Comparison of ENCODE assay signal across 10 mouse cellular contexts in genomic region chr10:91685164-91686027, GRCm38 (mm10).
A peak's percentile ranks its signal among the peaks of the same experiment; 100 is the strongest.
DNase-seq lines count a peak whose midpoint lies in the region; ATAC-seq and TF ChIP-seq lines count a peak whose summit lies in the region.
"Had no signal": no experiment of that assay in that cellular context is flagged by ENCODE, and none has a peak within 500 bp of the region (broad histone marks: within the 10 kb centered on the region; RNA-seq: fewer than 3 reads in every experiment).

No protein-coding gene starts in this region.

- no peaks in the 10 kb centered on the region for H3K4me1 ChIP-seq in heart, embryonic 13.5 days
- H3K4me1 ChIP-seq in embryonic facial prominence, embryonic 15.5 days = peaks cover 11% of the 10 kb centered on the region
- H3K4me1 ChIP-seq in hindbrain, postnatal 0 days (ENCODE audit: insufficient read depth, low read length) = peaks cover 6% of the 10 kb centered on the region; the same call in 1 of the 2 replicates
- H3K4me1 ChIP-seq in midbrain, embryonic 16.5 days (ENCODE audit: control insufficient read depth, insufficient read depth, low read length) = peaks cover 17% of the 10 kb centered on the region
- no peaks in the 10 kb centered on the region for H3K4me1 ChIP-seq in lung, adult 2 months (ENCODE audit: control insufficient read depth, insufficient read depth, low read length)
- H3K4me1 ChIP-seq: lung, embryonic 15.5 days had no signal

- no peak for ATAC-seq in heart, embryonic 13.5 days (ENCODE audit: extremely low read depth, insufficient number of reproducible peaks, low FRiP score, low TSS enrichment)
- ATAC-seq in embryonic facial prominence, embryonic 15.5 days (ENCODE audit: insufficient number of reproducible peaks, low FRiP score, low TSS enrichment, low read depth) = peak; percentile 47; the same call in 1 of the 2 replicates
- peak; percentile 74; the same call in 1 of the 2 replicates for ATAC-seq in hindbrain, postnatal 0 days
- peak; percentile 94 for ATAC-seq in midbrain, embryonic 16.5 days
- ATAC-seq in megakaryocyte, adult 5-6 weeks (ENCODE audit: poor library complexity, severe bottlenecking) = no peak

- H3K36me3 ChIP-seq in heart, embryonic 13.5 days = no peaks in the 10 kb centered on the region
- no peaks in the 10 kb centered on the region for H3K36me3 ChIP-seq in embryonic facial prominence, embryonic 15.5 days
- H3K36me3 ChIP-seq in hindbrain, postnatal 0 days (ENCODE audit: insufficient read depth, low read length) = no peaks in the 10 kb centered on the region
- no peaks in the 10 kb centered on the region for H3K36me3 ChIP-seq in midbrain, embryonic 16.5 days (ENCODE audit: control insufficient read depth, insufficient read depth, low read length)
- H3K36me3 ChIP-seq: lung, embryonic 15.5 days had no signal

- TF ChIP-seq CTCF in hindbrain, postnatal 0 days (IDR thresholded peaks at IDR 0.05; ENCODE audit: low read depth) = peak; percentile 16; the same call in 1 of the 2 replicates
- no peak for TF ChIP-seq CTCF in lung, adult 2 months (IDR thresholded peaks at IDR 0.05; ENCODE audit: insufficient read depth, low read length)

- no peaks in the 10 kb centered on the region for H3K27me3 ChIP-seq in heart, embryonic 13.5 days (replicated peaks)
- no peaks in the 10 kb centered on the region for H3K27me3 ChIP-seq in embryonic facial prominence, embryonic 15.5 days
- no peaks in the 10 kb centered on the region for H3K27me3 ChIP-seq in hindbrain, postnatal 0 days (ENCODE audit: insufficient read depth, low read length)
- H3K27me3 ChIP-seq in midbrain, embryonic 16.5 days (ENCODE audit: control insufficient read depth, insufficient read depth, low read depth, low read length) = no peaks in the 10 kb centered on the region
- H3K27me3 ChIP-seq: lung, embryonic 15.5 days had no signal

- H3K9ac ChIP-seq in heart, embryonic 13.5 days = no peak overlapping the region
- H3K9ac ChIP-seq in embryonic facial prominence, embryonic 15.5 days = no peak overlapping the region
- H3K9ac ChIP-seq in hindbrain, postnatal 0 days (replicated peaks; ENCODE audit: low read length) = no peak overlapping the region
- H3K9ac ChIP-seq in midbrain, embryonic 16.5 days (ENCODE audit: low read depth, low read length) = no peak overlapping the region
- H3K9ac ChIP-seq: lung, embryonic 15.5 days had no signal

- no peak for TF ChIP-seq POLR2A in lung, adult 2 months (IDR thresholded peaks at IDR 0.05; ENCODE audit: borderline replicate concordance, extremely low read depth, low read depth, low read length)

- H3K4me2 ChIP-seq in heart, embryonic 13.5 days = 0 out of 2 replicates have a peak overlapping the region, but pooled peaks have one; percentile 11
- H3K4me2 ChIP-seq in embryonic facial prominence, embryonic 15.5 days (replicated peaks) = no peak overlapping the region
- H3K4me2 ChIP-seq in hindbrain, postnatal 0 days (ENCODE audit: low read depth, low read length) = peak overlapping the region; percentile 27
- H3K4me2 ChIP-seq in midbrain, embryonic 16.5 days (ENCODE audit: low read length) = peak overlapping the region; percentile 28
- H3K4me2 ChIP-seq: lung, embryonic 15.5 days had no signal

- DNase-seq in heart, postnatal 4 days = no peak
- peak; percentile 45 for DNase-seq in hindbrain, postnatal 0 days (ENCODE audit: low spot score)
- DNase-seq in gastrocnemius, adult 8-10 months (ENCODE audit: low spot score in 2 of 2) = no peak
- DNase-seq in lung, adult 2 months = no peak
- DNase-seq: gastrocnemius, postnatal 36 days had no signal

- no peak overlapping the region for H3K4me3 ChIP-seq in heart, embryonic 13.5 days
- no peak overlapping the region for H3K4me3 ChIP-seq in embryonic facial prominence, embryonic 15.5 days (replicated peaks)
- H3K4me3 ChIP-seq in hindbrain, postnatal 0 days (ENCODE audit: low read length) = no peak overlapping the region
- no peak overlapping the region for H3K4me3 ChIP-seq in midbrain, embryonic 16.5 days (ENCODE audit: low read depth, low read length)
- no peak overlapping the region for H3K4me3 ChIP-seq in lung, adult 2 months (replicated peaks; ENCODE audit: extremely low read depth, low read depth, low read length)
- H3K4me3 ChIP-seq: lung, embryonic 15.5 days had no signal

- WGBS in heart, embryonic 13.5 days = 60% methylated on average over 8 of the region's 8 CpGs
- 21% methylated on average over 8 of the region's 8 CpGs for WGBS in embryonic facial prominence, embryonic 15.5 days
- 28% methylated on average over 8 of the region's 8 CpGs for WGBS in hindbrain, postnatal 0 days
- WGBS in midbrain, embryonic 16.5 days = 11% methylated on average over 8 of the region's 8 CpGs
- WGBS in lung, adult 2 months = 47% methylated on average over 8 of the region's 8 CpGs

- H3K27ac ChIP-seq in heart, embryonic 13.5 days (replicated peaks) = no peak overlapping the region
- no peak overlapping the region for H3K27ac ChIP-seq in embryonic facial prominence, embryonic 15.5 days (replicated peaks)
- H3K27ac ChIP-seq in hindbrain, postnatal 0 days = peak overlapping the region; percentile 32; the same call in 1 of the 2 replicates
- H3K27ac ChIP-seq in midbrain, embryonic 16.5 days (ENCODE audit: low read length) = peak overlapping the region; percentile 63
- H3K27ac ChIP-seq: lung, embryonic 15.5 days had no signal

- H3K9me3 ChIP-seq in heart, embryonic 13.5 days = no peaks in the 10 kb centered on the region
- no peaks in the 10 kb centered on the region for H3K9me3 ChIP-seq in embryonic facial prominence, embryonic 15.5 days (replicated peaks)
- H3K9me3 ChIP-seq in hindbrain, postnatal 0 days (ENCODE audit: low read length) = no peaks in the 10 kb centered on the region
- no peaks in the 10 kb centered on the region for H3K9me3 ChIP-seq in midbrain, embryonic 16.5 days (replicated peaks; ENCODE audit: control insufficient read depth, low read length, poor library complexity, severe bottlenecking)
- H3K9me3 ChIP-seq: lung, embryonic 15.5 days had no signal

Comparison
In these comparisons a context has a peak if more than half of its experiments do, and no peak if none do; other contexts are left out.
1. ATAC-seq: peak in embryonic facial prominence, embryonic 15.5 days (single experiment), hindbrain, postnatal 0 days (single experiment) and midbrain, embryonic 16.5 days (single experiment); none in heart, embryonic 13.5 days (single experiment) and megakaryocyte, adult 5-6 weeks (single experiment).
2. H3K27ac ChIP-seq: peak in hindbrain, postnatal 0 days (single experiment) and midbrain, embryonic 16.5 days (single experiment); none in heart, embryonic 13.5 days (single experiment) and embryonic facial prominence, embryonic 15.5 days (single experiment).